In the genomic region with DNA sequence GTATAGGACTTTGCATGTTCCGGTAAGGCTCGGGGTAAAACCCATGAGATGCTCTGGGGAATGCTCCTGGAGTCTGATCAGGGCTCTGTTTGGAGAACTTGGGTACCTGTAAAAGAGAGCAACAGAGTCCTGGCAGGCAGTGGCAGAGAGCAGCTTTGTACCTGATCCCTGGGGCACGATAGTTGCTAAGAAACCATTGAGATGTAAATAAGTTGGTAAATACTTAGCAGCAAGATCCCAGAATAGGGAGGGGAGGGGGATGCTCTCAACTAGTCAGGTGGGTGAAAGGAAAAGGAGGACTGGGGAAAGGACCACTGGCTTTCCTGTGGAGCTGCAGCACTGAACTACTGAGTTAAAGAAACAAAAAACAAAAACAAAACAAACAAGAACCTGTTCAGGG, we compare ENCODE assay signal across 10 mouse cellular contexts.
"Had no signal": no experiment of that assay in that cellular context is flagged by ENCODE, and none has a peak within 500 bp of the region (broad histone marks: within the 10 kb centered on the region; RNA-seq: fewer than 3 reads in every experiment).

No protein-coding gene starts in this region.

- H3K27ac ChIP-seq: kidney, embryonic 15.5 days; left cerebral cortex, adult 2 months; limb, embryonic 15.5 days; liver, embryonic 14.5 days; midbrain, embryonic 12.5 days; stomach, embryonic 15.5 days had no signal

- H3K36me3 ChIP-seq: kidney, embryonic 15.5 days; limb, embryonic 15.5 days; midbrain, embryonic 12.5 days; stomach, embryonic 15.5 days had no signal

- H3K4me3 ChIP-seq: kidney, embryonic 15.5 days; left cerebral cortex, adult 2 months; limb, embryonic 15.5 days; midbrain, embryonic 12.5 days; stomach, embryonic 15.5 days had no signal

- H3K27me3 ChIP-seq: stomach, embryonic 15.5 days had no signal

- H3K4me2 ChIP-seq: kidney, embryonic 15.5 days; limb, embryonic 15.5 days; midbrain, embryonic 12.5 days; stomach, embryonic 15.5 days had no signal

- H3K4me1 ChIP-seq: kidney, embryonic 15.5 days; limb, embryonic 15.5 days; stomach, embryonic 15.5 days had no signal

- DNase-seq: lung, adult 18-20 months; right cerebral cortex, postnatal 14 days; thymus, adult 2 months; thymus, postnatal 25 days had no signal

- H3K9me3 ChIP-seq: kidney, embryonic 15.5 days; limb, embryonic 15.5 days; midbrain, embryonic 12.5 days; stomach, embryonic 15.5 days had no signal

- H3K9ac ChIP-seq: kidney, embryonic 15.5 days; limb, embryonic 15.5 days; liver, embryonic 14.5 days; midbrain, embryonic 12.5 days; stomach, embryonic 15.5 days had no signal
